Mouse (Mus musculus) heart, adult 2 months (tissue): ENCODE results near the gene Anapc15. TPM values are rescaled to one million over a fixed set of nuclear protein-coding genes. Genes with fewer than 3 reads are reported as not detected.

ENCODE experiments used
- DNase-seq, 2 experiments: peaks; one replicate each; pipeline ENCODE4 v3.0.0; 2021
- H3K27ac ChIP-seq: fragments of 200-600 bp; 2 replicates; pipeline ENCODE4 v1.8.1; 2022
- H3K27me3 ChIP-seq: fragments of 200-500 bp; 2 replicates; pipeline ENCODE4 v1.6.1; 2012; ENCODE audit warnings: mild to moderate bottlenecking, low read length, inconsistent platforms, mixed read lengths; ENCODE audit not compliant: control insufficient read depth, insufficient read depth
- H3K36me3 ChIP-seq: fragments of 200-500 bp; 2 replicates; pipeline ENCODE4 v1.6.1; 2012; ENCODE audit warnings: low read length, inconsistent platforms; ENCODE audit not compliant: control insufficient read depth, insufficient read depth
- H3K4me1 ChIP-seq: fragments of 200-500 bp; 2 replicates; pipeline ENCODE4 v1.6.1; 2011; ENCODE audit warnings: low read length; ENCODE audit not compliant: control insufficient read depth, insufficient read depth
- H3K4me3 ChIP-seq: fragments of 200-600 bp; 2 replicates; pipeline ENCODE4 v1.8.1; 2022
- H3K79me2 ChIP-seq: fragments of 200-500 bp; replicated peaks from 2 replicates; pipeline ENCODE4 v1.6.1; 2012; ENCODE audit warnings: mild to moderate bottlenecking, inconsistent platforms, low read length, moderate library complexity, mixed read lengths; ENCODE audit not compliant: control insufficient read depth, insufficient read depth
- H3K9ac ChIP-seq: fragments of 200-500 bp; 2 replicates; pipeline ENCODE4 v1.6.1; 2012; ENCODE audit warnings: low read depth, mild to moderate bottlenecking, control low read depth, inconsistent platforms, low read length, mixed read lengths
- CTCF ChIP-seq: fragments of 200-600 bp; IDR thresholded peaks from 2 replicates; pipeline ENCODE4 v1.8.1; 2022; ENCODE audit warnings: antibody characterized with exemption, mild to moderate bottlenecking, moderate library complexity
- EP300 ChIP-seq: fragments of 200-500 bp; IDR thresholded peaks from 2 replicates; pipeline ENCODE4 v1.6.1; 2011; ENCODE audit warnings: low read depth, low read length, control low read depth; ENCODE audit not compliant: insufficient read depth
- POLR2A ChIP-seq: fragments of 200-500 bp; IDR thresholded peaks from 2 replicates; pipeline ENCODE4 v1.6.1; 2011; ENCODE audit warnings: mild to moderate bottlenecking, low read depth, low read length, control low read depth; ENCODE audit not compliant: insufficient read depth
- WGBS: fragments of 180-500 bp; shearing (Covaris S2); methylation state at CpG from one replicate; pipeline ENCODE4 v1.1.7; 2018; 5-methylcytosine and 5-hydroxymethylcytosine counted together
- intact Hi-C: fragments of 180-260 bp; cut with DNase I; formaldehyde crosslinking; loops from one replicate; pipeline ENCODE4 v1.15.1; 2025
- polyA plus RNA-seq: library from polyadenylated mRNA; depleted of rRNA; stranded (reverse); fragments of >200 nt; gene quantifications from 2 replicates; pipeline ENCODE4 v1.2.3, GENCODE M21; 2012
- total RNA-seq, 2 experiments: library from RNA; stranded (reverse); gene quantifications; 2 replicates each; pipeline ENCODE4 v1.2.3; 2021

Gene Anapc15
- total and polyA plus RNA-seq, 3 experiments, result 18.4 to 24.2 (median 20.3) TPM

DNA sequence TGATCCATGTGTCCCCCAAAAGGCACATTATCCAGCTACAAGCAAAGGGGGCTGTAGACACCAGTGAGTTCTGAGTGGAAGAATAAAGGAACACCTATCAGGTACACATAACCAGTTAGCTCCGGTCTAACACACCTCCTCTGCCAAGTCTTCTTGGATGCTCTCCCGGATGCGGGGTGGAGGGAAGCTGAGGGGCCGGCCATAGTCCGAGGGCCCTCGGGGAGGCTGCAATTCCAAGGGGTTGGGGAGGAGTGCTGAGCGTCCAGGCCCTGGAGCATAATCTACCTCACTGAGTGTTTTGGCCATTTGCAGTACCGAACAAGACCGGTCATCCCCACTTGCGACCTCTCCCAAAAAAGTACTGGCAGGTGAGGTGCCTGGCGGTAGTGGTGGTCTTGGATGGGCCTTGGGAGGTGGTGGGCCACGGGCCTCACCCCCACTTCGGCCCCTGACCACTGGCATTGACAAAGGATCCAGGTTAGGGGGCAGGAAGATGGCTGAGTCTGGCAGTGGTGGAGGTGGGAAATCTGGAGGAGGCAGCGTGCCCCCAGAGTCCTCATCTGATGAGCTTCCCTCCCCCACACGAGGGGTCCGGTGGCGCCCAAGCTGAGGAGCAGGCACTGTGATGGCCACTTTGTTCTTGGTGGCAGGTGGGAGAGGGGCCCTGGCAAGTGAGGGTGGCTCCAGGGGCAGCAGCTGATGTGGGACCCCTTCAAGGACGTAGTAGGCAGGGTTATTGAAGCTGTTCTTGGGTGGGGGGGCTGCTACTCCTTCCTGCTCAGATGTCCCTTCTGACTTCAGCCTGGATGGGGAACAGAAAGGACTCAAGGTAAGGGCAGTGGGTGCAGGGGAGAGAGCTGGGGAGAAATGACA is 39.5 kb upstream of the Anapc15 start:
- Histone ChIP-seq H3K4me1 (peaks cover 3% of the 10 kb centered on the region; the same call in 1 of the 2 replicates), H3K4me3 (no peak overlapping the region), H3K36me3 (no peaks in the 10 kb centered on the region; the same call in 1 of the 2 replicates), H3K27ac (no peak overlapping the region), H3K27me3 (peaks cover 6% of the 10 kb centered on the region), H3K79me2 (no peaks in the 10 kb centered on the region), H3K9ac (no peak overlapping the region)
- 66% methylated on average over 18 of the region's 18 CpGs for WGBS
- TF ChIP-seq EP300, result no peak
- no peak for TF ChIP-seq CTCF
- no peak for TF ChIP-seq POLR2A
- DNase-seq, result peak; percentile 16 to 30
- intact Hi-C loops, result no loop called here

DNA sequence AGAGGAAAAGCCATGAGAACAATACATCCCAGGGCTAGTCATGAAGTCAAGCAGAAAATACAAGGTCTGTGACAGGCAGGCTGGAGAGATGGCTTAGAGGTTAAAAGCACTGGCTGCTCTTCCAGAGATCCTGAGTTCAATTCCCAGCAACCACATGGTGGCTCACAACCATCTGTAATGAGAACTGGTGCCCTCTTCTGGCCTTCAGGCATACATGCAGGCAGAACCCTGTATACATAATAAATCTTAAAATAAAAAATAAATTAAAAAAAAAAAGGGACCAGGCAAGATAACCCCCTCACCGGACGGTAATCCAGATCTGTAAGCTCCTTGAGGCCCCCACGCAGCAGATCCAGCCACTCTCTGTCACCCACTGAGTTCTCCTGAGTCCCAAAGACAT is 33.1 kb upstream of the Anapc15 start:
- H3K27me3 ChIP-seq, result no peaks in the 10 kb centered on the region
- peaks cover 3% of the 10 kb centered on the region for H3K4me1 ChIP-seq
- intact Hi-C loops, result no loop called here
- 100% methylated on average over 3 of the region's 3 CpGs for WGBS
- no peak overlapping the region for H3K27ac ChIP-seq
- no peak overlapping the region for H3K4me3 ChIP-seq
- H3K36me3 ChIP-seq, result peaks cover 3% of the 10 kb centered on the region
- no peak overlapping the region for H3K9ac ChIP-seq
- TF ChIP-seq EP300 (no peak), CTCF (peak; percentile 55)
- DNase-seq, result no peak
- no peaks in the 10 kb centered on the region for H3K79me2 ChIP-seq

DNA sequence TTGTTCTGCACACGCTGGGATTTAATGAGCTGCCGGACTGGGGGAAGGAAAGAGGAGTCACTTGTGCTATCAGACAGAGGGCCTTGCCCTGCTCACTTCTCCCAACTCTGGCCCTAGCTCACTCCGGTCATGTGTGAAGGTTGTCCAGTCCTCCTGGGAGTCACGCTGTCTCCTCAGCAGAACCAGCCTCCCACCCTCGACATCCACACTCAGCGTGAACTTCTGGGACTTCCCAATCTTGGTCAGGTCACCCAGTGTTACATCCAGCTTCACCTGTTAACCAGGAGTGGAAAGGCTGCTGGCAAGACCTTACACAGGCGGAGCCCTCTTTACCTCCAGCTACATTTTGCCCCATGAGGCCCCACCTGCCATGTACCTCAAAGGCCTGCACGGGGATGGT is 32.1 kb upstream of the Anapc15 start:
- Histone ChIP-seq H3K79me2 (peaks cover 2% of the 10 kb centered on the region; the same call in 1 of the 2 replicates), H3K27me3 (no peaks in the 10 kb centered on the region), H3K4me1 (peaks cover 5% of the 10 kb centered on the region), H3K4me3 (no peak overlapping the region), H3K9ac (no peak overlapping the region), H3K27ac (no peak overlapping the region; the same call in 1 of the 2 replicates), H3K36me3 (peaks cover 4% of the 10 kb centered on the region)
- TF ChIP-seq CTCF, result no peak
- TF ChIP-seq POLR2A, result no peak
- no peak for TF ChIP-seq EP300
- peak in 1 of 2 experiments; percentile 19 for DNase-seq
- 82% methylated on average over 8 of the region's 8 CpGs for WGBS
- intact Hi-C loops, result no loop called here

DNA sequence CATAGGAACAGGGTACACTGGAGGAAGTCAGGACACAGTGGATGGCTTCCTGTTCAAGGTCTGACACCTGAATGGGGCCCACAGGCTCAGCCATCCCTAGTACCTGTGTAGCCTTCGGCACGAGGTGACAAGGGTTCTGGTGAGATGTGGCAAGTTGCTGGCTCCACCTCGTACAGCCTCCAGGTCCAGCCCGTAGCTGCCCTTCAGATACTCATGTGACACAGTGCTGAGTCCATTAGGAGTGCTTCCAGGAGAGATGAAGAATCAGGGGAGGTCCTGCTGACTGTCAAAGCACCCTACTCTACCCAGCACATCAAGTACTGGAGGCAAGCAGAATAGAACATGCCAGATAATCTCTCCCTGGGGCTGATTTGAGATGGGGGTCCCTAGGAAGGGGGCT is 31.1 kb upstream of the Anapc15 start:
- no peak for TF ChIP-seq CTCF
- TF ChIP-seq POLR2A, result no peak
- no peak for TF ChIP-seq EP300
- 80% methylated on average over 4 of the region's 4 CpGs for WGBS
- peaks cover 4% of the 10 kb centered on the region; the same call in 1 of the 2 replicates for H3K36me3 ChIP-seq

DNA sequence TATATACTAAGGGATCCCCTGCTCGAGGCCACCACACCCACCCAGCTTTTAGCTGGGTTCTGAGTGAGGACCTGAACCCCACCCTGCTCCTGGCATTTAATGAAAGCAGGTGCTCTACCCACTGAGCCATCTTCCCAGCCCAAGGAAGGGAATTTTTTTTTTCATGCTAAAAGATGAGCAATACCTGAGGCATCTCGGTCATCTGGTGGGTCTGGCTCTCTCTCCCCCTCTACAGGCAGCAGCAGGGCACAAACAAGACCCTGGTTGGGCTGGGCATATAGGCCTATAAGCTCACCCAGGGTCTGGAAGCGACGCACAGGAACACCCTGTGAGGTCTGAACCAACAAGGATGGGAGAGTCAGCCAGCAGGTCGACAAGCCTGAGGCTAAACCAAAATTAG is 30.2 kb upstream of the Anapc15 start:
- peaks cover 4% of the 10 kb centered on the region; the same call in 1 of the 2 replicates for H3K36me3 ChIP-seq
- peaks cover 5% of the 10 kb centered on the region for H3K4me1 ChIP-seq
- peaks cover 4% of the 10 kb centered on the region; the same call in 1 of the 2 replicates for H3K79me2 ChIP-seq
- no peak for DNase-seq
- H3K9ac ChIP-seq, result no peak overlapping the region
- no peak overlapping the region for H3K4me3 ChIP-seq
- no peaks in the 10 kb centered on the region for H3K27me3 ChIP-seq
- 74% methylated on average over 5 of the region's 5 CpGs for WGBS
- H3K27ac ChIP-seq, result no peak overlapping the region
- TF ChIP-seq CTCF, result 0 out of 2 replicates have a peak, but pooled peaks have one; percentile 7
- no peak for TF ChIP-seq EP300
- intact Hi-C loops, result no loop called here

More for the DNA sequence above, 31.1 kb upstream of the Anapc15 start:
- intact Hi-C loops, result no loop called here
- Histone ChIP-seq H3K4me1 (peaks cover 5% of the 10 kb centered on the region), H3K79me2 (peaks cover 4% of the 10 kb centered on the region; the same call in 1 of the 2 replicates), H3K27me3 (no peaks in the 10 kb centered on the region), H3K27ac (no peak overlapping the region), H3K9ac (no peak overlapping the region), H3K4me3 (no peak overlapping the region)
- no peak for DNase-seq
